Mouse (Mus musculus) yolk sac, embryonic 10.5 days (tissue): ENCODE results near the gene Tead2.
A peak's percentile ranks its signal among the peaks of the same experiment; 100 is the strongest.

Source experiments
- DNase-seq: peaks from one replicate; pipeline ENCODE4 v3.0.0-alpha.2; 2017; ENCODE audit warnings: low spot score

The Tead2 gene

GRCm38 (mm10) chr7:45191803-45192363 is 23.7 kb upstream of the Tead2 start:
- DNase-seq, result no peak

DNA sequence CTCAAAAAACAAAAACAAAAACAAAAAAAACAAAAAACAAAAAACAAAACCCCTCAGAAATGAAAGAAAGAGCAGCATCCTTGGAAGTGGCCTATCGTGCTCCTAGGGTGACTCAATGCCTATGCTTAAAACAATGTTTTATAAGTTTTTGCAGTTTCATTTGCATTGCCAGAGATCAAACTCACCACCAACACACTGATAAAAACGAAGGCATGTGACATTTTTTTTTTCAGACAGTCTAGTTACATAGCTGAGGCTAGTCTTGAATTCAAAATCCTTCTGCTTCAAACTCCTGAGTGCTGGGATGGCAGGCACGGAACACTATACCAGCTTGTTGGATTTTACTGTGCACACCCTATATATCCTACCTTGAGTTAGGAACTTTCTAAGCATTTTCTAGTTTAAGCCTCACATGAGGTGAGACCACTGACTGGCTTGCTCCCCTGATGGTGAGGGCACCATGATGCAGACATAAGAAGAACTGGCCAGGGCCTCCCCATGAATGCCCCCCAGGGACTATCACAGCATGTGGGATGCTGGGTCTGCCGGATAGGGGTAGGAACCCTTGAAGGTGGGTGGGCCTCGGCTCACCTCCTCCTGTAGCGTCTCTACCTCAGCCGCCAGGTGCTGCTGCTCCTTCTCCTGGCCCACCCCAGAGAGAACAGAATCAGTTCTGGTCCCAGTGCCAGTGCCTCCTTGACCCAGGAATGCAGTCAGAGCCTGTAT is 22.8 kb upstream of the Tead2 start:
- no peak for DNase-seq

DNA sequence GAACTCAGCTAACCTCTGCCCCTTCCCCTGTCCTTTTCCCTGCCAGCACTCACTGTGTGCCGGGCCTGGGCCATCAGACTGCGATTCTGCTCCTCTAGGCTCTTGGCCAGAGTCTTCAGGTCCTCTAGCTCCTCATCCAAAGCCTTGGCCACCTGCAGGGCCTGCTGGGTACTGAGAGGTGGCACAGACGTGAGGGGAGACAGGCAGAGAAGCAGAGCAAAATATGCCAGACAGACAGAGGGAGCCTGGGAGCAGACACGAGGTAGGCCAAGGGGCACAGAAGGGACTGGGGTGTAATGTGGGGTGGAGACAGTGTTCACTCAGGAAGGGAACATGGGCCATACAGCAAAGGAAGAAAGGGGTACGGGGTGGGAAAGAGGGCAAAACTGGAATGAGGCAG is 22.1 kb upstream of the Tead2 start:
- DNase-seq, result no peak

- DNase-seq, result no peak
These were observed 21.4 kb upstream of the Tead2 start for GRCm38 (mm10) chr7:45193871-45194785.

GRCm38 (mm10) chr7:45195341-45196175 is 20.0 kb upstream of the Tead2 start:
- no peak for DNase-seq

DNA sequence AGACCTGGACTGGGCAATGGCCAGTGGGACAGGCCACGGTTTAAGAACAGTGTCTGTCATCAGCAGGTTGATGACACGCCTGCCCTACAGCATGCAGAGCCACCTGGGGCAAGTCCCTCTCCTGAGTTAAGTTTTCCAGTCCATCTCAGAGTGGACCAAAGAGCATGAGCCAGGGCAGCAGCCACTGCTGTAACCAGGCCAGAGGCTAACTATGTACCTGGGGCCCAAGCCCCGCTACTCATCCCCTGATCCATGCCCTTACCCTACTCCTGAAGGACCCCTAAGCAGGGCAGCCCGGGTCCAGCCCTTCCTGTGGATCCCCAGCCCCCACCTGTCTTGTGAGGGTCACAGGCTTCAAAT is 19.4 kb upstream of the Tead2 start:
- no peak for DNase-seq

DNA sequence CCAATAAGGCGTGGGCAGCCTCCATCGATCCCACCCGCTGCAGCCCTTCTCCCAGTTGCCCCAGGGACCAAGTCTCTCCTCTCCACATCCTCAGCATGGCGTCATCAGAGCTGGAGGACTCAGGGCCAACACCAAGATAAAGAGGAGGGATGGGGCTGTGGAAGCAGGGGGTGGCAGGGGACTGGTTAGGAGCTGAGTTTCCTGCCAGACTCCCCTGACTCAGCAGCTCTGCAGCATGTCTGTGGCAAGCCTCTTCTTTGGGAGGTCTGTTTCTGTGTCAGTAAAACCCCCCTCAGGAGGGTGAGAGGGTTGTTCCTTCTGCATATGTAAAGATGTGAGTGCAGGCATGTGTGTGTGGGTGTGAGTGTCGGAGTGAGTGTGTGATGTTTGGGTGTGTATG is 18.6 kb upstream of the Tead2 start:
- DNase-seq, result no peak

- DNase-seq, result peak; percentile 54
These were observed 17.1 kb upstream of the Tead2 start for GRCm38 (mm10) chr7:45198435-45198834.

DNA sequence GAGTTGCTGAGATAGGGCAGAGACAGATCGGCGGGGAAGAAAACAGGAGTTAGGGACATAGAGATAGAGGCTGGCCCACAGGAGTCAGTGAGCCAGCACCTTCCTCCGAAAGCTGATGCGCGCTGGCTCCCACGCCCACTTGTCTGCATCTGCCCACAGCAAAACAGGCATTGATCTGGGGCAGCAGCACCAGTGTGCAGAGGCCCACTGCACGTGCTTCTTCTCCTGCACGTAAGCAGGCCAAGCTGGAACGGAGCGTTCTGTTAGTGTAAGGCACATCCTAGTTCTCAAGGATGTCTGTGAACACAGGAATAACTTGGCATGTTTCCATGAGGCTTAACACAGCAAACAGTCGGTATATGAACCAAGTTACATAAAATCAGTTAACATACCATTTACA is 16.6 kb upstream of the Tead2 start:
- no peak for DNase-seq

DNA sequence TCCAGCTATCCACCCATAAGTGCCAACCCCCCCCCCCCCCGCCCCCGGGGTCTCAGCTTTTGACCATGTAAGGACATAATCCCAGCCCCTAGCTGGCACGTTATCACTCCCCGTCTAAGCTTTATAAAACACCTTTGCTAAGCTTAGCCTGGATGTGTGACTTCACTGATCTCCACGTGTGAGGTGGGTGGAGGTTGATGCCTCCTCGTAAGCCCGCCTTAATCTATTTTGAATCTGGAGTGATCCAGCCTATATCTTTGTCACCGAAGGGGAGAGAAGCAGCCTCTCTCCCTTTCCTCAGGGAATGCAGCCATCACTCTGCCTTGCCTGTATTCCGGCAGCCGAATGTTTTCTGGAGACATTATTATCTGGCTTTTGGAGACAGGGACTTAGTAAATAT is 12.9 kb upstream of the Tead2 start:
- DNase-seq, result no peak

DNA sequence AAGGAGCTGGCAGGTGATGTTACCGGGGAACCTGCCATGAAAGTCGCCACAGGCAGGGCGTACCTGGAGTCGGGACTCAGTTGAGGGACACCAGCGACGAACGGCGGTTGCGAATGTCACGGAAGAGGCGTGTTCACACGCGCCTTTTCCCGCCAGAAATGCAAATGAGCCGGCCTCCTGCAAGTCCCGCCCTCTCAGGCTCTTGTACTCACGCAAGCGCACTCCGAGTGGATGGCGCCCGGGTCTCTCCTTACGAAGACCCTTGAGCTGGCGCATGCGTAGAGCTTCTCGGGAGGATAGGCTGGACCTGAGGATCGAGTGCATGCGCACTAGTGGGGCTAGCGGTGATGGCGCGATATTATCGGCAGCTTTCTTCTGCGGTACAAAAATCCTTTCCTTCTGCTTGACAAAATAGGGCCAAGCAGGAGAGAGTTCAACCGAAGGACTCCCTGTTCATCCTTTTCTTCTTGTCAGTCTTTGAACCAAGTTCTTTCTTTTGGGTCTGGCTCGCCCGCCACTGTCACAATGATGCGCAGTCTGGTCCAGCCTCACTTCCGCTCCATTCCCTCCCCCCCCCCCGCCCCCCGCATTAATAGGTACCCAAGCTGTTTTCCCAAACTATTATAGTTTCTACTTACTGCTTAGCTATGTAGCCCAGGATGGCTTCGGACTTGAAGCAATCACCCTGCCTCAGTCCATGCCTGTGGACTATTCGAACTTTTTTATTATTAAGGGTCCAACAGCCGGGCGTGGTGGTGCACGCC is 11.0 kb upstream of the Tead2 start, which contains the start of gene Ccdc155:
Ccdc155 (minus strand) TSS at position 513 of the 764 bp plus-strand sequence.
- peak; percentile 96 for DNase-seq

GRCm38 (mm10) chr7:45208260-45208659 is 7.3 kb upstream of the Tead2 start:
- DNase-seq, result no peak

- DNase-seq, result no peak
These were observed 4.5 kb upstream of the Tead2 start for GRCm38 (mm10) chr7:45211070-45211469.

DNA sequence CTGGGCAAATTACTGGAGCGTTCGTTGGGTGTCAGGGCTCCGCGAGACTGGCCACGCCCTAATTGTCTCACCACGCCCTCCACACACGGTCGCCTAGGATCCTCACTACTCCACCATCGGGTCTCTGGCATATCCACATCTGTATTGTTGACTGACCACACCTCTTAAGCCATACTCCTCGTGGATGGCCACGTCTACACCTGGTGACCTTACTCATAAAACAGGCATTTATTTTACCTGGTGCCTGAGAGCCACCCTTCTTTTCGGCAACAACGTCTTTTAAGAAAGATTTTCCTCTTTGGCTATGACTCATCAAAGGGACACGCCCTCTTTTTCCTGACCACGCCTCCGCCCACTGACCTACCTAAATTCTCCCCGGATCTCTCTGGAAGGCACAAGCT is 3.7 kb upstream of the Tead2 start, which contains the start of gene Dkkl1:
Dkkl1 (minus strand) TSS at position 297 of the 401 bp plus-strand sequence.
- DNase-seq, result no peak

DNA sequence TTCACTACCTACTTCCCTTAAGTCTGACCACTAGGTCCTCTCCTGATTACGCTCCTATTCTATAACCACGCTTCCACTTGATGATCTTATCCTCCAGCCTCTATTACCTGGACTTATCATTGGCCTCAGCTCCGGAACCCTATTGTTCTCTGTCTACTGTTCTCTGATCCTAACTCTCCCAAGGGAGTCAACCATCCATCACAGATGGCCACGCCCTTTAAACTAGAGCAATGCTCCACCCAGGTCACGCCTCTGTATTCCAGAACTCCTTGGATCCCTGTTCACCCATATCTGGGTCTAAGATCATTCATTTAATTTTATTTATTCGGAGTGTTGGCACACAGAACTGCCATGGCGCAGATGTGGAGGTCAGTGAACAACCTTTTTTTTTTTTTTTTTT is 3.2 kb upstream of the Tead2 start:
- no peak for DNase-seq

- no peak for DNase-seq
These were observed 1.8 kb upstream of the Tead2 start for GRCm38 (mm10) chr7:45213708-45214107.

DNA sequence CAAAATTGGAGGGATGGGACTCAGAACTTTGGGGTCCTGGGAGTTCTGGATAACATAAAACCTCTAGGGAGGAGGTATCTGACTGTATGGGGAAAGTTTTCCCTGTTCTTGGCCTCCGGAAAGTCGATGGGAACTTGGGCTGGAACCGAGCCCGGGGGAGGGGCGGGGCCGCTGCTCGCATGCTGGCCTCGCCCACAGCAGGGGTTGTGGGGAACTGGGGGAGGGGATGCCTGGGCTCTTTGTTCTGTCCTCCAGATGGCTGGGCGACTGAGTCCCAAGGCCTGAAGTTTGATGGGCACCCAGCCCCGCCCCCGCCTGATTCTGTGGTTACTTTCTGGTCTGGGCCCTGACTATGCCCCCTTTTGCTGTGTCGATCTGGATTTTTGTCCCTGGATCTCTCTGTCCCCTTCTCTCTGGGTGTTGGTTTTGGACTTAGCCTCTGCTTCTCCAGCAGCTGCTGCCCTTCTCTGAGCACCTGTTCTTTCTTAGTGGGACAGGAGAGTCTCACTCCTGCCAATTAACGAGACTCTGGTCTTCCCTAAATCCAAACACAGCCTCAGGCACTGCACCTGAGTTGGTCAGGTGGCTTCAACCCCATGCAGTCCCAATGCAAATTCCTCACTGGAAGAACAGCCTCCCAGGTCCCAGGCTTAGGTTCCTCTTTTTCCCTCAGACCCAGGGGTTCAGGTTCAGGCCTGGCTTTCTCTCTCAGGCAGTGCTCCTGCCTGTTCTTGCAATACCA is 1.1 kb downstream of the Tead2 start:
- peak; percentile 74 for DNase-seq

- DNase-seq, result no peak
These were observed 6.1 kb downstream of the Tead2 start for GRCm38 (mm10) chr7:45221680-45222079.

DNA sequence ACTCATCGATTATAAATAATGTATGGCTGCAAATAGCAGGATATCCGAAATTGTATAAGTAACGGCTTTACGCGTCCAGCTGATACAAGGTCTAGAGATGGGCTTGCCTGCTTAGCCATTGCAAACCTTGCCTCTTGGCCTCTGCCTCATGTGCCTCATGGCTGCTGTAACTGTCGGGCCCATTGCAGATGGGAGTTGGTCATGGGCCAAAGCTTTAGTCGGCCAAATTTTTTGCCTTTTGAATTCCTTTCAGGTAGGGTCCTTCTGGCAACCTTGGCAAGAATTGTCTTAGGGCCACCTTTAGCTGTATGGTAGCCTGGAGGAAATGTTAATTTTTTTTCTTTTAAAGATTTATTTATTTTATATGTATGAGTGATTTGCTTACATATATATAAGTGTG is 9.3 kb downstream of the Tead2 start:
- DNase-seq, result no peak

DNA sequence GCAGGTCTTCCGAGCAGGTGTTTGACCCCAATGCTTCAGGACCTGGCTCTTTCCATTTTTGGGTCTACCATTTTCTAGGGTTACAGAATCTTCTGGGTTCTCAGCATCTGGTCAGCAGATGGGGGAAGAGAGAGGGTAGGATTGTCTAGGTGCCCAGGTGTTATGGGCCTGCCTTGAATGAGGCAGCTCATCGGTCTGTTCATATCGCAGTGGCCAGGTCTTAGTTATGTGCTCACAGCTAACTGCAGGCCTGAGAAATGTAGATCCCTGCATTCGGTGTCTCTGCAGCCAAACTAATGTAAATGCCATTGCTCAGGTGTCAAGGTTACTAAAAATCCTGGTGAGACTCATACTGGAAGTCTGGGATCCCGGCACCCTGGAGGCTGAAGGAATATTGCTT is 10.9 kb downstream of the Tead2 start:
- no peak for DNase-seq

DNA sequence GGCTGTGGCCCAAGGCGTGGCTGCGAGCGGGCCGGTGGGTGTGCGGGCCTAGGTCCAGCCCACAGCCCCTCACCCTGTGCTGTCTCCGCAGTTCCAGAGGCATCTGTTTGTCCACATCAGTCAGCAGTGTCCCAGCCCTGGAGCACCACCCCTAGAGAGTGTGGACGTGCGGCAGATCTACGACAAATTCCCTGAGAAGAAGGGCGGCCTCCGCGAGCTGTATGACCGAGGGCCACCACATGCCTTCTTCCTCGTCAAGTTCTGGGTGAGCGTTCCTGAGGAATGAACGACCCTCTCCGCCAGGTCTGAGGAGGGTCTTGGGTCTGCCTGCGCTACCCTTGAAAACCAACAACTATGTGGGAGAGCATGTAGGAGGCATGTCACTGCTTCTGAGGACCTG is 13.0 kb downstream of the Tead2 start:
- no peak for DNase-seq
